Mouse (Mus musculus) liver, embryonic 14.5 days (tissue): ENCODE measurements around the gene Bcl2l1.

Experiments
- CTCF ChIP-seq: IDR thresholded peaks from 2 replicates; pipeline ENCODE4 v1.5.1; 2016; ENCODE audit warnings: antibody characterized with exemption, low read depth, control low read depth
- EP300 ChIP-seq: IDR thresholded peaks from 2 replicates; pipeline ENCODE4 v1.6.1; 2016; ENCODE audit warnings: antibody characterized with exemption, low read depth

GRCm38 (mm10) chr2:152793381-152793780 lies 38.1 kb downstream of the Bcl2l1 start:
- TF ChIP-seq CTCF = no peak
- no peak for TF ChIP-seq EP300
